Mouse (Mus musculus) hindbrain, embryonic 15.5 days (tissue): ENCODE results near the gene Otulin. TPM values are rescaled to one million over a fixed set of nuclear protein-coding genes. Genes with fewer than 3 reads are reported as not detected.
A peak's percentile ranks its signal among the peaks of the same experiment; 100 is the strongest.

Source experiments
- ATAC-seq: fragments of 200-750 bp; cut with Nextera tagmentation; 2 replicates; pipeline ENCODE4 v1.8.0; 2017; ENCODE audit warnings: low read depth, moderate number of reproducible peaks, moderate TSS enrichment; ENCODE audit not compliant: low FRiP score
- H3K27ac ChIP-seq: fragments of 300-500 bp; sonication (generic); replicated peaks from 2 replicates; pipeline ENCODE4 v1.5.1; 2015; ENCODE audit warnings: mild to moderate bottlenecking, inconsistent platforms
- H3K27me3 ChIP-seq: fragments of 300-500 bp; sonication (generic); 2 replicates; pipeline ENCODE4 v1.6.1; 2015; ENCODE audit warnings: control low read depth, inconsistent platforms
- H3K36me3 ChIP-seq: fragments of 300-500 bp; sonication (generic); 2 replicates; pipeline ENCODE4 v1.6.1; 2015; ENCODE audit warnings: control low read depth, inconsistent platforms
- H3K4me1 ChIP-seq: fragments of 300-500 bp; sonication (generic); replicated peaks from 2 replicates; pipeline ENCODE4 v1.6.1; 2015; ENCODE audit warnings: control low read depth, inconsistent platforms
- H3K4me2 ChIP-seq: fragments of 300-500 bp; sonication (generic); 2 replicates; pipeline ENCODE4 v1.6.1; 2015; ENCODE audit warnings: moderate library complexity, mild to moderate bottlenecking, inconsistent platforms
- H3K4me3 ChIP-seq: fragments of 300-500 bp; sonication (generic); 2 replicates; pipeline ENCODE4 v1.5.1; 2015; ENCODE audit warnings: mild to moderate bottlenecking, inconsistent platforms
- H3K9ac ChIP-seq: fragments of 300-500 bp; sonication (generic); 2 replicates; pipeline ENCODE4 v1.6.1; 2015; ENCODE audit warnings: inconsistent platforms
- H3K9me3 ChIP-seq: fragments of 300-500 bp; sonication (generic); 2 replicates; pipeline ENCODE4 v1.6.1; 2016; ENCODE audit warnings: control low read depth, inconsistent platforms
- WGBS: fragments of 180-500 bp; shearing (Covaris S2); methylation state at CpG from one replicate; pipeline ENCODE4 v1.1.7; 2015; 5-methylcytosine and 5-hydroxymethylcytosine counted together
- polyA plus RNA-seq: library from polyadenylated mRNA; unstranded; fragments of >200 nt; fragmentation: Nextera tagmentation; extraction: Ambion mirVana; gene quantifications from 2 replicates; pipeline ENCODE4 v1.2.1, GENCODE M21; 2015

The Otulin gene
- polyA plus RNA-seq, 1 experiment from 2014 or later: 23.5 TPM

GRCm38 (mm10) chr15:27625014-27625889 lies 5.2 kb downstream of the Otulin start:
- no peak overlapping the region for H3K4me2 ChIP-seq
- no peak for ATAC-seq
- H3K36me3 ChIP-seq: 0 out of 2 replicates have a peak, but pooled peaks cover 5% of the 10 kb centered on the region
- no peak overlapping the region for H3K4me3 ChIP-seq
- H3K27me3 ChIP-seq: no peaks in the 10 kb centered on the region
- 92% methylated on average over 13 of the region's 13 CpGs for WGBS
- H3K9me3 ChIP-seq: no peaks in the 10 kb centered on the region
- H3K9ac ChIP-seq: no peak overlapping the region
- no peak overlapping the region for H3K27ac ChIP-seq
- peaks cover 24% of the 10 kb centered on the region for H3K4me1 ChIP-seq

GRCm38 (mm10) chr15:27623286-27623685 lies 7.2 kb downstream of the Otulin start:
- peaks cover 6% of the 10 kb centered on the region; the same call in 1 of the 2 replicates for H3K4me1 ChIP-seq
- H3K4me3 ChIP-seq: no peak overlapping the region
- ATAC-seq: no peak
- H3K36me3 ChIP-seq: peaks cover 12% of the 10 kb centered on the region; the same call in 1 of the 2 replicates
- 92% methylated on average over 6 of the region's 6 CpGs for WGBS
- no peak overlapping the region for H3K4me2 ChIP-seq
- no peaks in the 10 kb centered on the region for H3K27me3 ChIP-seq
- no peak overlapping the region for H3K9ac ChIP-seq
- no peak overlapping the region for H3K27ac ChIP-seq
- H3K9me3 ChIP-seq: no peaks in the 10 kb centered on the region

GRCm38 (mm10) chr15:27620475-27621185 lies 9.9 kb downstream of the Otulin start:
- no peak overlapping the region for H3K4me3 ChIP-seq
- H3K4me1 ChIP-seq: no peaks in the 10 kb centered on the region
- H3K27me3 ChIP-seq: no peaks in the 10 kb centered on the region
- no peak overlapping the region for H3K4me2 ChIP-seq
- no peak overlapping the region for H3K27ac ChIP-seq
- H3K9ac ChIP-seq: no peak overlapping the region
- no peaks in the 10 kb centered on the region for H3K9me3 ChIP-seq
- ATAC-seq: no peak
- 87% methylated on average over 6 of the region's 6 CpGs for WGBS
- peaks cover 16% of the 10 kb centered on the region; the same call in 1 of the 2 replicates for H3K36me3 ChIP-seq

- Histone ChIP-seq H3K27ac (no peak overlapping the region), H3K4me3 (no peak overlapping the region), H3K9ac (no peak overlapping the region), H3K4me2 (no peak overlapping the region), H3K9me3 (no peaks in the 10 kb centered on the region), H3K4me1 (no peaks in the 10 kb centered on the region), H3K27me3 (no peaks in the 10 kb centered on the region), H3K36me3 (peaks cover 21% of the 10 kb centered on the region; the same call in 1 of the 2 replicates)
- WGBS: 79% methylated on average over 3 of the region's 3 CpGs
- ATAC-seq: no peak
These were observed 10.8 kb downstream of the Otulin start for GRCm38 (mm10) chr15:27619683-27620082.

GRCm38 (mm10) chr15:27618778-27619533 lies 11.5 kb downstream of the Otulin start:
- ATAC-seq: no peak
- WGBS: 90% methylated on average over 6 of the region's 6 CpGs

GRCm38 (mm10) chr15:27617227-27617626 lies 13.3 kb downstream of the Otulin start:
- Histone ChIP-seq H3K4me2 (no peak overlapping the region), H3K4me3 (no peak overlapping the region), H3K9ac (no peak overlapping the region), H3K27me3 (no peaks in the 10 kb centered on the region), H3K36me3 (peaks cover 16% of the 10 kb centered on the region; the same call in 1 of the 2 replicates), H3K27ac (no peak overlapping the region), H3K4me1 (0 out of 2 replicates have a peak, but pooled peaks cover 4% of the 10 kb centered on the region), H3K9me3 (no peaks in the 10 kb centered on the region)
- 92% methylated on average over 3 of the region's 3 CpGs for WGBS
- ATAC-seq: no peak

More at GRCm38 (mm10) chr15:27618778-27619533, 11.5 kb downstream of the Otulin start:
- Histone ChIP-seq H3K4me3 (no peak overlapping the region), H3K9ac (no peak overlapping the region), H3K27ac (no peak overlapping the region), H3K4me1 (no peaks in the 10 kb centered on the region), H3K4me2 (no peak overlapping the region), H3K9me3 (no peaks in the 10 kb centered on the region), H3K27me3 (no peaks in the 10 kb centered on the region), H3K36me3 (peaks cover 21% of the 10 kb centered on the region; the same call in 1 of the 2 replicates)

GRCm38 (mm10) chr15:27616159-27616558 lies 14.3 kb downstream of the Otulin start:
- Histone ChIP-seq H3K4me2 (no peak overlapping the region), H3K4me3 (no peak overlapping the region), H3K27ac (no peak overlapping the region), H3K9me3 (no peaks in the 10 kb centered on the region), H3K9ac (no peak overlapping the region), H3K4me1 (0 out of 2 replicates have a peak, but pooled peaks cover 4% of the 10 kb centered on the region), H3K27me3 (no peaks in the 10 kb centered on the region), H3K36me3 (peaks cover 16% of the 10 kb centered on the region; the same call in 1 of the 2 replicates)
- 85% methylated on average over 4 of the region's 4 CpGs for WGBS
- no peak for ATAC-seq

GRCm38 (mm10) chr15:27613255-27613654 lies 17.2 kb downstream of the Otulin start:
- 92% methylated on average over 4 of the region's 4 CpGs for WGBS
- peak; percentile 51; the same call in 1 of the 2 replicates for ATAC-seq

GRCm38 (mm10) chr15:27612533-27613221 lies 17.8 kb downstream of the Otulin start:
- peaks cover 9% of the 10 kb centered on the region; the same call in 1 of the 2 replicates for H3K36me3 ChIP-seq
- no peak overlapping the region for H3K9ac ChIP-seq
- WGBS: 19% methylated on average over 6 of the region's 6 CpGs
- 0 out of 2 replicates have a peak, but pooled peaks cover 4% of the 10 kb centered on the region for H3K4me1 ChIP-seq
- H3K9me3 ChIP-seq: no peaks in the 10 kb centered on the region
- H3K27ac ChIP-seq: no peak overlapping the region
- peak; percentile 86 for ATAC-seq
- no peak overlapping the region for H3K4me2 ChIP-seq
- no peak overlapping the region for H3K4me3 ChIP-seq
- no peaks in the 10 kb centered on the region for H3K27me3 ChIP-seq

More at GRCm38 (mm10) chr15:27613255-27613654, 17.2 kb downstream of the Otulin start:
- Histone ChIP-seq H3K36me3 (0 out of 2 replicates have a peak, but pooled peaks cover 9% of the 10 kb centered on the region), H3K4me3 (no peak overlapping the region), H3K9ac (no peak overlapping the region), H3K4me2 (no peak overlapping the region), H3K27me3 (no peaks in the 10 kb centered on the region), H3K4me1 (0 out of 2 replicates have a peak, but pooled peaks cover 4% of the 10 kb centered on the region), H3K27ac (no peak overlapping the region), H3K9me3 (no peaks in the 10 kb centered on the region)

- WGBS: 76% methylated on average over 4 of the region's 4 CpGs
- no peak overlapping the region for H3K9ac ChIP-seq
- no peaks in the 10 kb centered on the region for H3K9me3 ChIP-seq
- no peak for ATAC-seq
- H3K27me3 ChIP-seq: no peaks in the 10 kb centered on the region
- 0 out of 2 replicates have a peak, but pooled peaks cover 4% of the 10 kb centered on the region for H3K4me1 ChIP-seq
- no peak overlapping the region for H3K4me3 ChIP-seq
- H3K4me2 ChIP-seq: no peak overlapping the region
- H3K36me3 ChIP-seq: peaks cover 7% of the 10 kb centered on the region
- H3K27ac ChIP-seq: no peak overlapping the region
These were observed 20.9 kb downstream of the Otulin start for GRCm38 (mm10) chr15:27609554-27609953.

- Histone ChIP-seq H3K27ac (no peak overlapping the region), H3K4me1 (no peaks in the 10 kb centered on the region), H3K9ac (no peak overlapping the region), H3K9me3 (no peaks in the 10 kb centered on the region), H3K36me3 (peaks cover 12% of the 10 kb centered on the region), H3K27me3 (no peaks in the 10 kb centered on the region), H3K4me2 (no peak overlapping the region), H3K4me3 (no peak overlapping the region)
- WGBS: 79% methylated on average over 3 of the region's 3 CpGs
- no peak for ATAC-seq
These were observed 25.2 kb downstream of the Otulin start for GRCm38 (mm10) chr15:27605252-27605651.
